Mouse (Mus musculus) gastrocnemius, postnatal 14 days (tissue): Measurements from ENCODE around the gene Irak1bp1. TPM values are rescaled to one million over a fixed set of nuclear protein-coding genes. Genes with fewer than 3 reads are reported as not detected.

Experiments used
- DNase-seq: peaks from one replicate; pipeline ENCODE4 v3.0.0; 2021; ENCODE audit warnings: mixed read lengths
- intact Hi-C: fragments of 180-260 bp; cut with DNase I; formaldehyde crosslinking; loops from one replicate; pipeline ENCODE4 v1.15.1; 2025; ENCODE audit warnings: low total_unique reads
- long read RNA-seq, 2 experiments: library from polyadenylated mRNA; stranded (forward); transcript quantifications; one replicate each; pipeline ENCODE4 v2.0.0; 2021
- total RNA-seq, 2 experiments: library from RNA; stranded (reverse); gene quantifications; 2 replicates each; pipeline ENCODE4 v1.2.3; 2021

The Irak1bp1 gene
- total RNA-seq = 1 to 10 TPM; 1.4 to 2.0 TPM
- long read RNA-seq, experiment 1, partial matches to known transcripts = 0 of 2 reads
- long read RNA-seq, experiment 1, other reads (novel, unspliced or antisense) = 0 of 2 reads
- long read RNA-seq, experiment 2, partial matches to known transcripts = 0 of 2 reads
- long read RNA-seq, experiment 2, other reads (novel, unspliced or antisense) = 0 of 2 reads

DNA sequence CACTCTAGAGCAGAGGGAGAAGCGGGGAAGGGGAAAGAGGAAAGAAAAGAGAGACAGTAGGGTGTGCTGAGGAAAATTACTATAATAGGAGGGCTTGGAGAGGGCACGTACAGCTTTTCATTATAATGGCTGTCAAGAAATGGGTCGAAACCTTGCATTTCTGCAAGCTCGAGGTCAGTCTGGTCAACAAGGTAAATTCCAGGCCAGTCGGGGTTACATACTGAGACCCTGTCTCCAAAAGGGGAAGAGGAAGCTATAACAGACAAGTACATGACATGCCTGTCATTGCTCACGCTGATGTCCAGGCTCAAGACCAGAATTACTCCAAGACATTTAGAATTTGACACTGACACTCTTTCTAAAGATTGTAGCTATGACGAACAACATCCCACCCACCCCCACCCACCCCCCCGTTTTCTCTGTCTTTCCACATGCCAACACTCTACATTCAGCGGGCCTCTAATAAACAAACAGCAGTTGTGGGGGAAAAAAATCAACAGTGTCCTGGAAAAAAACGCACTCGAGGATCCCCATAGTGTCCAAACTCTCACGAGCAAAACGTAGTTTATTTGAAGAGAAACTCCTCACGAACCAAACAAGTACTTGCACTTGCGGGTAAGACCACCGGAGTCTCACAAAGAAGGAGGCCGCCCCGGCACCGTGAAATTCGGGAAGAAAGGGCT lies at the start of gene Irak1bp1:
Irak1bp1 (plus strand) TSS at position 534 of the 683 bp plus-strand sequence.
- no peak for DNase-seq
- intact Hi-C loops = no loop called here

GRCm38 (mm10) chr9:82788375-82788774 lies 41.0 kb upstream of the Irak1bp1 start:
- intact Hi-C loops = no loop called here
- DNase-seq = no peak

DNA sequence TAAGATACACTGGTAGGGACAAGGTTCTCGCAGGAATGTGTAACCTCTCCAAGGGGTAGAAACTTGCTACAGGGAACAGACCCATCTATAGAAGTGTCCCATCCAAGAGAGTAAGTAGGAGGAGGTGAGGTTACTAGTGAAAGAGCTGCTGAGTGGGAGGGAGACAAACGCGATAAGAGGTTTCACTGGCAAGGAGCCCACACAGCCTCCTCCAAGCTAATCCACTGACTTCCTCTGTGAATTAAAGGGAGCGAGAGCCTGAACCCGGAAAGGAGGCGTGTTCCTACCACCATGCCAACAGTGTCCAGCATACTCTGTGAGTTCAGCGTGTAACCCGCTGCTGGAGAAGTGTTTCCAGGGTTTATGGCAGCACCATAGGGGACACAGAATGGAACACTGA lies 29.0 kb upstream of the Irak1bp1 start:
- intact Hi-C loops = no loop called here

GRCm38 (mm10) chr9:82807129-82807528 lies 22.2 kb upstream of the Irak1bp1 start:
- intact Hi-C loops = no loop called here
- DNase-seq = no peak

More for the DNA sequence above, 29.0 kb upstream of the Irak1bp1 start:
- DNase-seq = no peak

- intact Hi-C loops = no loop called here
- no peak for DNase-seq
Observed at GRCm38 (mm10) chr9:82807635-82808034, 21.7 kb upstream of the Irak1bp1 start.

- intact Hi-C loops = no loop called here
- DNase-seq = no peak
Observed at GRCm38 (mm10) chr9:82812172-82812963, 17.0 kb upstream of the Irak1bp1 start.

DNA sequence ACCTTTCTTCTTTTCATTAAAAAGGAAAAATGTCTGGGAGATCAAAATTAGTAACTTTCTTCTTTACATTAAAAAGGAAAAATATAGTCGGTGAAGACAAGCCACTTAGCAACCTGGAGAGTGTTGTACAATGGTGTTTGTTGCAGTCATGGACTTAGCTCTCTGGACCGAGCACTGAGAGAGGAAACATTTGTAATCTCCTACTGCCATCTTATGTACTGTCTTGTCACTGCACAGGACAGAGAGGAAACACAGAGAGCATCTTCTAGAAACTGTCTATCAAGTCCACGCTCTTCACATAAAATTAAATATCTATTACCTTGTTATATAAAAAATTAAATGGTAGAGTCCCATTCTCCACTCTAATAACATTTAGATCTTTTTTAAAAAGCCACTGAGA lies 14.8 kb upstream of the Irak1bp1 start:
- no peak for DNase-seq
- intact Hi-C loops = no loop called here

- DNase-seq = no peak
- intact Hi-C loops = no loop called here
Observed at GRCm38 (mm10) chr9:82815257-82815785, 14.0 kb upstream of the Irak1bp1 start.

- intact Hi-C loops = no loop called here
- no peak for DNase-seq
Observed at GRCm38 (mm10) chr9:82826426-82826825, 2.9 kb upstream of the Irak1bp1 start.

GRCm38 (mm10) chr9:82829693-82830430 lies 522 bp downstream of the Irak1bp1 start:
- intact Hi-C loops = no loop called here
- DNase-seq = peak; percentile 84

DNA sequence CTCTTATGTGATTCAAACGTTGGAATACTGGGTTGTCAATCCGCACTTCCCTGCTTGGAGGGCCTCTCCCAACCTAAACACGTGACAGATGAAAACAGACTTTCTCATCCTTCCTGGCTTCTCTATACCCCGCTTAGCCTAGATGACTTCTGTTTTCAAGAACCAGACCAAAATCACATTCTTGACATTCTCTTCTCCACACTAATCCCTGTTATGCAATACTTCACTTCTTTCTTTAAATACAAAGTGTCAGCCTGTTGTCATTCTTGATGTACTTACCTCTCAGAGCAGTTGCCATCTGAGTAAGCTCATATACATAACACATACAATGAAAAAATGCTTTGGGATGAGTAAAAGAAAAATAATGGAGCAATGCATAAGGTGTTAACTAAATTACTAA lies 2.6 kb downstream of the Irak1bp1 start:
- intact Hi-C loops = no loop called here
- DNase-seq = no peak

- no peak for DNase-seq
- intact Hi-C loops = no loop called here
Observed at GRCm38 (mm10) chr9:82835921-82836320, 6.6 kb downstream of the Irak1bp1 start.

DNA sequence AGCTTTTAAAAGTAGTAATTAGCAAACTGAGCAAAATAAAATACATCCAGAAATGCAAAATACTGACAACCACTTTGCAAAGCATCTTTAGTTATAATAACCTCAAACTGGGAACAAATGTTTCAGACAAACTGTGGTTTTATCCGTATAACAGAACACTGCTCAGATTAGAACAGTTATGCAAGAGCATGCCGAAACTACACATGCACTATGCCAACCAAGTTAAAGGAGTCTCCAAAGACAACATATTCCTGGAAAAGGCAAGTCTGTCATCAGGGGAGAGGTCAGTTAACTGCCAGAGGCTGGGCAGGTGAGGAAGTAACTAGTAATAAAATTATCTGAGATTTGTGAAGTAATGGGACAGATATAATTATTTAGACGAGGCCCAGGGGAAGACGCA lies 13.3 kb downstream of the Irak1bp1 start:
- DNase-seq = no peak
- intact Hi-C loops = no loop called here

GRCm38 (mm10) chr9:82854040-82854439 lies 24.7 kb downstream of the Irak1bp1 start:
- intact Hi-C loops = no loop called here
- DNase-seq = no peak

DNA sequence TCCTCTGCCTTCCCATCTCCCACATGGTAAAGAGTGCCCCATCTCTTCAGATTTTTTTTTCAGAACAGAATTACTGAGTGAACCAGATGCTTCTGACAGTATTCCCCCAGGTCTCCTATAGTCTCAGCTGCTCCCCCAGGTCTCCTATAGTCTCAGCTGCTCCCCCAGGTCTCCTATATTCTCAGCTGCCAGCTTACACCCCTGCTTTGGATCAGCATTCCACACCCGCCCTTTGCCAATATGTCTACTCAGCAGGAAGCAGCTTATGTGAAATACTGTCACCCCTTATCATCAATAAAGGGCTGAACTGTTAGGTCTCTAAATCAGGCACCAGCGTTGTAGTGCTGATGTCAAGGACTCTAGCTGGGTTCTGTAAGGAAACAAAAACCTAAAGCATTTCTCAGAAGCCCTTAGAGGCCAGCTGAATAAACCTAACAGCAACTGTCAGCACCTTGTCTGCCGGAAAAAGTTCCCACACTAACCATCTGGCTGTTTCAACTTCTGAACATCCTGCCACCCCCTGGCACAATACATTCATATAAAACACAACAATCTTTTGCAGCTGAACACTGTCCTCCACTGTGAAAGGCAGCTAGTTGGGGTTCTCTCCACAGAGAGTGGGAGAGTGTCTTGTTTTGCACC lies 25.8 kb downstream of the Irak1bp1 start:
- intact Hi-C loops = no loop called here
- DNase-seq = no peak

DNA sequence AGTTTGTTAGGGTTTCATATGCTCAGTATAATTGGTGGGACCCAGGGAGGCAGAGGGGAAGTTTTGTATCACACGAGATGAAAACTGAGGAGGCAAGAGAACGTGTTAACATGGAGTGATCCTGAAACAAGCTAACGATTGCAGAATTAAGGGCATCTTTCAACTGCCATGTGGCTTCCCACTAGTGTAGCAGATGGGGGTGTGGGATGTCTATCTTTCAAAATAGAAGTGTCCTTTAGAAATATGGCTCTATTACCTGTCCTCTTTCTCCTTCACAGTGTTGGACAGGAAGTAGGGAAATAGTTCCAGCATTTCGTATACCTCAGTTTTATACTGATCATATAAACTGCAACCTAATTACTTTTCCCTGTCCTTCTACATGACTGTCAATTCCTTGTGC lies 26.9 kb downstream of the Irak1bp1 start:
- DNase-seq = no peak
- intact Hi-C loops = no loop called here

GRCm38 (mm10) chr9:82860805-82861204 lies 31.5 kb downstream of the Irak1bp1 start:
- intact Hi-C loops = no loop called here
- no peak for DNase-seq

GRCm38 (mm10) chr9:82861316-82861715 lies 32.0 kb downstream of the Irak1bp1 start:
- intact Hi-C loops = no loop called here

DNA sequence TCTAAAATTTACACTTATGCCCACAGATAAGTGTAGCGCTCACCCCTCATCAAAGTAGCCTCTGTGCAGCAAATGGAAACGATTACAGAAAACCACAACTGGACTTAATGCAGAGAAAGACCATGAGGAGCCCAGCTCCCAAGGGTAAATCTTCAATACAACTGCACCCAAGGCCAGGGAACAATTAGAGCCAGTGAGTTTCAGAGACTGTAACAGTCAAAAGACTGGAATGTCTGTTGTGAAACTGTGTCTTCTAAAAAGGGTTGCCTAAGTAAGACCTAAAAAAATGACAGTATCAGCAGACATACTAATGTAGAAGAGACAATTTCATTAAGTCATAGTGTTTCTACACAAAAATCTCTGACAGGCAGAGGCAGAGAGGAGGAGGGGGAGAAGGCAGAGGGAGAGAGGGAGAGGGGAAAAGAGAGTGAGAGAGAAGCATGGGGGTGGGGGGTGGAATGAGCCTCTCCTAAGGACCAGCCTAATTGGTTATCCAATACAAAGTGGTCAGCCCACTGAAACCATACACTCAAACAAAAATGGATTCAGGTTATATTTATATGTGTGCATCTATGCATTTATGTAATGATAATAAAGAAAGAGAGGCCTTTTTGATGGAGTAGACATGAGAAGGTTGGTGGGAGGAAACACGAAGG lies 32.6 kb downstream of the Irak1bp1 start:
- no peak for DNase-seq
- intact Hi-C loops = no loop called here

More at GRCm38 (mm10) chr9:82861316-82861715, 32.0 kb downstream of the Irak1bp1 start:
- peak; percentile 12 for DNase-seq
